In genomic region chr3:80871472-80872171, GRCm38 (mm10) we compare ENCODE assay signal across 17 mouse cellular contexts. TPM values are rescaled to one million over a fixed set of nuclear protein-coding genes. Genes with fewer than 3 reads are reported as not detected.
"Had no signal": no experiment of that assay in that cellular context is flagged by ENCODE, and none has a peak within 500 bp of the region (broad histone marks: within the 10 kb centered on the region; RNA-seq: fewer than 3 reads in every experiment).

No protein-coding gene starts in this region.

- H3K4me3 ChIP-seq: limb, embryonic 12.5 days; limb, embryonic 15.5 days; midbrain, embryonic 12.5 days; midbrain, embryonic 15.5 days; neural tube, embryonic 12.5 days; neural tube, embryonic 15.5 days had no signal

- H3K9ac ChIP-seq: limb, embryonic 12.5 days; limb, embryonic 15.5 days; liver, embryonic 14.5 days; liver, postnatal 0 days; lung, embryonic 14.5 days; midbrain, embryonic 12.5 days; midbrain, embryonic 15.5 days; neural tube, embryonic 12.5 days; neural tube, embryonic 15.5 days had no signal

- H3K27ac ChIP-seq: kidney, postnatal 0 days; limb, embryonic 12.5 days; limb, embryonic 15.5 days; liver, embryonic 14.5 days; macrophage; midbrain, embryonic 12.5 days; midbrain, embryonic 15.5 days; neural tube, embryonic 12.5 days; neural tube, embryonic 15.5 days had no signal

- H3K4me2 ChIP-seq: limb, embryonic 12.5 days; limb, embryonic 15.5 days; liver, embryonic 11.5 days; lung, embryonic 14.5 days; midbrain, embryonic 12.5 days; midbrain, embryonic 15.5 days; neural tube, embryonic 12.5 days; neural tube, embryonic 15.5 days had no signal

- DNase-seq: kidney, adult 2 months; kidney, postnatal 25 days; liver, postnatal 0 days; lung, embryonic 14.5 days; thymus, adult 18-20 months; thymus, postnatal 36 days had no signal

- H3K36me3 ChIP-seq: limb, embryonic 15.5 days; midbrain, embryonic 12.5 days; neural tube, embryonic 12.5 days had no signal

- H3K27me3 ChIP-seq: limb, embryonic 12.5 days; limb, embryonic 15.5 days; midbrain, embryonic 12.5 days; midbrain, embryonic 15.5 days; neural tube, embryonic 12.5 days; neural tube, embryonic 15.5 days had no signal

- H3K4me1 ChIP-seq: limb, embryonic 12.5 days; limb, embryonic 15.5 days; midbrain, embryonic 15.5 days; neural tube, embryonic 12.5 days; neural tube, embryonic 15.5 days had no signal

- H3K9me3 ChIP-seq: limb, embryonic 12.5 days; limb, embryonic 15.5 days; midbrain, embryonic 12.5 days; midbrain, embryonic 15.5 days; neural tube, embryonic 12.5 days; neural tube, embryonic 15.5 days had no signal

- ATAC-seq: liver, postnatal 0 days; lung, postnatal 0 days; midbrain, embryonic 15.5 days had no signal

RNA-seq across cellular contexts. Expression of gene Glrb, which starts 41.8 kb away (rescaled TPM):
- polyA plus RNA-seq: macrophage had no signal
